Mouse (Mus musculus): Measurements from ENCODE around the gene Zbed4.
"Not testable (repeated sequence)": the region's sequence is repeated elsewhere in the genome, so short reads cannot be mapped to it uniquely, and the experiment has no call there.

Zbed4 gene

DNA sequence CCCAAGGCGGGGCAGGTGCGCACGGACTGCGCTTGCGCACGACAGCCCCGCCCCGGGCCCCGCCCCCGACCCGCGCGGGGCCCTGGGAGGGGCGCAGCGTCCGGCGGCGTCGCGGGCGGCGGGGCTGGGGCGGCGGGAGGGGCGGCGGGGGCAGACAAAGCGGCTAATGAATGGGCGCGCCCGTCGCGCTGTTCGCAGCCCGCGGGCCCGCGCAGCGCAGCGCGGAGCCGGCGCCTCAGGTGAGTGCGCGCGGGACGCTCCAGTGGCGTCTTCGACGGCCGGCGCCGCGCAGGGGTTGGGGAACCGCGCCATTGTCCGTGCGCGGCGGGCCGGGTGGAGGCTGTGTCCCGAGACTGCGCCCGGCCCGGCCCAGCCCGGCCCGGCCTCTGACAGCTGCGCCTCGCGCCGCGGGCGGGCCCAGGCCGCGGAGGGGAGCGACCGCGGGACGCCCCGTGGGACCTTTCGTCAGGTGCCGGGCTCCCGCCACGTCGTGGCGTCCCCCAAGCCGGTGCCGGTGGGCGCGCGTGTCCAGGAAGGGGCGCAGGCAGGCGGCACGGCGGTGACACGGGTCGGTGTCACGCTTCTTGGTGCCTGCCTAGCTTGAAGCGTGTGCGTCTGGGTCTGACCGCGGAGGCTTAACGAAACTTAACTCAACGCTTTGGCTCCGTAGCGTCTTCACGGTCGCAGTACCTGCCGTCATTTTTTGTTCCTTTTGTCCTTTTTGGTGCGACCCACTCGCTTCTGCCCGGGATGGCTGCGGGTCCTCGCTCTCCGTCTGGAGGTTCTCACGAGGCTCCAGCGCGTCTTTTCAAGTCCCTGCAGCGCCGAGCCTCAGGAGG lies at the start of gene Zbed4:
Gene Zbed4 (plus strand): TSS at position 97 of the 839 bp plus-strand sequence.
- peak; percentile 79 for DNase-seq (ENCODE audit: extremely low read depth, insufficient read length, low spot score)

GRCm38 (mm10) chr15:88702501-88702900 lies 49.0 kb upstream of the Zbed4 start:
- DNase-seq (ENCODE audit: extremely low read depth, insufficient read length, low spot score), result no peak

DNA sequence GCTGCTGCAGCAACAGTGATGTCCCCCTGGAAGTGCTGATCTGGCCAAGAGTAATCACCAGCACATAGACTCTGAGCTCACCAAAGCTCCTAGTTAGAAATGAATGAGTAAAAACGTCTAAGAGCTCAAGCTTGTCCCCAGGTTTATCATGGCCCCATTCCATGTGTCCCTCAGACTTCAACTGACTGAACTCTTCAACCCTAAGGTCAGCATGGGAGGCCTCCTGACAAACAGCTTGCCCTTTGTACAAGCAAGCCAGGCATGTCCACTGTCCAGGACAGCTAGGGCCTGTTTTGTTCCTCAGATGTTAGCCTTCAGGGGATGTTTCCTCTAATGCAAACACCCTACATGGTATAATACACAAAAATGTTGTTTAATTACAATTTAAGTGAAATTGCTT lies 47.2 kb upstream of the Zbed4 start:
- no peak for DNase-seq (ENCODE audit: extremely low read depth, insufficient read length, low spot score)

DNA sequence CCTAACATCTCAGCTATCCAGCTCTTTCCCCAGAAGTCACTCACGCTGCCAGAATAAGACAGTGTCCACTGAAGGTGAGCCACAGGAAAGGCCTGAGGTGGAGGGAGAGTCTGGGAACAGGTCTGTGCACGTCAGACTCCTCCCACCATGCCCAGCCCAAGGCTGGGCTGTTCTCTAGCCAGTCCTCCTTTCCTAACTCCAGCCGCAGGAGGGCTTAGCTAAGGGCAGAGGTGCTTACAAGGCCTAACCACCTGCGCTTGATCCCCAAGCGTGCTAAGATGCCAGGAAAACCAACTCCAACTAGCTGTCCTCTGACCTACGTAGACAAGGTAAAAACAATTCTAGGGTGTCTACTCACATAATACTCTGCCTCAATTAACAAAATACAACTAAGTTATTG lies 45.1 kb upstream of the Zbed4 start:
- DNase-seq (ENCODE audit: extremely low read depth, insufficient read length, low spot score), result no peak

- DNase-seq (ENCODE audit: extremely low read depth, insufficient read length, low spot score), result not testable (repeated sequence)
Observed at GRCm38 (mm10) chr15:88706987-88707386, 44.5 kb upstream of the Zbed4 start.

GRCm38 (mm10) chr15:88708204-88708603 lies 43.3 kb upstream of the Zbed4 start:
- DNase-seq (ENCODE audit: extremely low read depth, insufficient read length, low spot score), result no peak

DNA sequence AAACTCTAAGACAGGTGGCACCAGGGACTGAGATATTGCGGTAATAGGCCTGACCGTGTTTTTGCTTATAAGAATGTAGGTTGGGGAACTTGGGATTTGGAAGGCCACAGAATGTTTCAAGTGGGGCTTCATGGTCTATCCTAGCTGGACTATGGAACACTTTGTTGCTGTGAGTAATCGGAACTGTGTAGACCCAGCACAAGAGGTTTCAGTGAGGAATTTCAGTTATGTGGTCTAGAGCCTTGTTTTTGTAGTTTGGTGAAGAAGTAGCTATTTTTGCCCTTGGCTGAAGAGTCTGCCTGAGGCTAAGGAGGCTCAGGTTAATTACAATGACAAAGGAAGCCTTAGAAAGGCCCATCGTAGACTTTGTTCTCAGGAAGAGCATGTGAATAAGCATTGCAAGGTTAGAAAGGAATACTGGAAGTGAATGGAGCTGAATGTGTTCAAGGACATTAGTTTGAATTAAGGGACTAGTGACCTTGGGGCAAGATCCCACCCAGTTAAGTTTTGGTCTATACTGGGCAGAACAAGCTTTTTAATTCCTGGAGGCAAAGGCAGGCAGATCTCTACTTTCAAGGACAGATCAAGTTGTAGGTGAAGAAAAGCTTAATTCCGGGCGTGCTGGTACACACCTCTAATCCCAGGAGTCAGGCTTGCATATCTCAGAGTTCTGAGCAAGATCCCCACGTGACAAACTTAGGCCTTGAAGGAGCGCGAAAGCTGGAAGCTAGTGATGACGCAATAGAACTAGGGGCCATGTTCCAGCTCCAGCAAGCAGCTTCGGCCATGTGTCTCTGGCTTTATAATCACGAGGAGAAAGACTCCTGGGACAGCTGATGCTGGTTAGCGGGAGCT lies 42.6 kb upstream of the Zbed4 start:
- no peak for DNase-seq (ENCODE audit: extremely low read depth, insufficient read length, low spot score)

- DNase-seq (ENCODE audit: extremely low read depth, insufficient read length, low spot score), result no peak
Observed at GRCm38 (mm10) chr15:88709878-88710277, 41.6 kb upstream of the Zbed4 start.

- no peak for DNase-seq (ENCODE audit: extremely low read depth, insufficient read length, low spot score)
Observed at GRCm38 (mm10) chr15:88712501-88712900, 39.0 kb upstream of the Zbed4 start.

GRCm38 (mm10) chr15:88714021-88714589 lies 37.4 kb upstream of the Zbed4 start:
- no peak for DNase-seq (ENCODE audit: extremely low read depth, insufficient read length, low spot score)

GRCm38 (mm10) chr15:88716350-88716749 lies 35.1 kb upstream of the Zbed4 start:
- DNase-seq (ENCODE audit: extremely low read depth, insufficient read length, low spot score), result no peak

- DNase-seq (ENCODE audit: extremely low read depth, insufficient read length, low spot score), result no peak
Observed at GRCm38 (mm10) chr15:88717239-88717638, 34.2 kb upstream of the Zbed4 start.

DNA sequence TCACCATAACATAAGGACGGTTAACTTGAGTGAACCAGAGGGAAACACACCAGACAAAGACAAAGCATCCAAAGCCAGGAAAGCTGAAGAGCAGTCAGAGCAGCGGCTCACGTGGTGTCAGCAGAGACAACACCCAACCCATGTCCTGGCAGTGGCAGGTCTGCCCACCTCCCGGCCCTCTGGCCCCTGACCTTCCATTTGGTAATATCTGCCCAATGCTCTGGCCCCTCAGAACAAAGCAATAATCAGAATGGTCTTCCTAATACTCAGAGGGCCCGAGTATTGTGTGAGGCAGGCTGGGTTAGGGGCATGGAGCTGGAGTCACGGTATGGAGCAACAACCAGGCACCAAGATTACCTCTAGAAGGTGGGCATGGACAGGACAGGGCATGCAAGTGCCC lies 28.3 kb upstream of the Zbed4 start:
- DNase-seq (ENCODE audit: extremely low read depth, insufficient read length, low spot score), result no peak

- no peak for DNase-seq (ENCODE audit: extremely low read depth, insufficient read length, low spot score)
Observed at GRCm38 (mm10) chr15:88724311-88724710, 27.1 kb upstream of the Zbed4 start.

DNA sequence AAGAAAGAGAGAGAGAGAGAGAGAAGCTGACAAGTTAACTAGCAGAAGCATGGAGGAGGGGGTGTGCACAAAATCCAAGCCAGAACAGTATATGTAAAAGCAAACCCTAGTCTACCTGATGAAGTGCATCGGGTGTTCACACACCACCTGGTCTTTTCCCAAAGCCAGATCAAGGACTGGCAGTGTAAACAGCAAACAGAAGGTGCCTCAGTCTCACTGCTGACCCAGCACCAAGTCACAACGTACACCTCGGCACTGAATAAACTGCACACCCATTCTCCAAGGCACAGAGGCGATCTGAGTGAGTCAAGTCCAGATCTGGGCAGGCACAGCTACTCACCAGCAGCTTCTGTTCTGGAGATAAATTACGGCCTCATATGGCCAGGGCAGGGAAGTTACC lies 26.4 kb upstream of the Zbed4 start:
- DNase-seq (ENCODE audit: extremely low read depth, insufficient read length, low spot score), result no peak

DNA sequence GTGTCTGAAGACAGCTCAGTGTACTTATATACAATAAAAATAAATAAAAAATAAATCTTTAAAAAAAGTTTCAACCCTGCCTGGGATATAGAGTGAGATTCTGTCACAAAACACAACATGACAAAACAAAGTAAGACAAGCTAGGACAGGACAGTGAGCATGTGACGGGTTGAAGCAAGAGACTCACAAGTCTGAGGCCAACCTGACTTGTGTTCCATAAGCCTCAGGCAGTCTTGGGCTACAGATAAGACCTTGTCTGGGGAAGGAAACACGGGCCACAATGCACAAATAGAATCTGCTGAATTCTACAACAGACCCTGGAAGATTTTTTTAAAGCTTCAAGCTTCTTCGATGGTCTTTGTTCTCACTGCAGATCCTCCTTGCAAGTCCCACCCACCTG lies 24.3 kb upstream of the Zbed4 start:
- DNase-seq (ENCODE audit: extremely low read depth, insufficient read length, low spot score), result no peak

GRCm38 (mm10) chr15:88730717-88731116 lies 20.7 kb upstream of the Zbed4 start:
- no peak for DNase-seq (ENCODE audit: extremely low read depth, insufficient read length, low spot score)

- DNase-seq (ENCODE audit: extremely low read depth, insufficient read length, low spot score), result no peak
Observed at GRCm38 (mm10) chr15:88732405-88733020, 18.9 kb upstream of the Zbed4 start.

DNA sequence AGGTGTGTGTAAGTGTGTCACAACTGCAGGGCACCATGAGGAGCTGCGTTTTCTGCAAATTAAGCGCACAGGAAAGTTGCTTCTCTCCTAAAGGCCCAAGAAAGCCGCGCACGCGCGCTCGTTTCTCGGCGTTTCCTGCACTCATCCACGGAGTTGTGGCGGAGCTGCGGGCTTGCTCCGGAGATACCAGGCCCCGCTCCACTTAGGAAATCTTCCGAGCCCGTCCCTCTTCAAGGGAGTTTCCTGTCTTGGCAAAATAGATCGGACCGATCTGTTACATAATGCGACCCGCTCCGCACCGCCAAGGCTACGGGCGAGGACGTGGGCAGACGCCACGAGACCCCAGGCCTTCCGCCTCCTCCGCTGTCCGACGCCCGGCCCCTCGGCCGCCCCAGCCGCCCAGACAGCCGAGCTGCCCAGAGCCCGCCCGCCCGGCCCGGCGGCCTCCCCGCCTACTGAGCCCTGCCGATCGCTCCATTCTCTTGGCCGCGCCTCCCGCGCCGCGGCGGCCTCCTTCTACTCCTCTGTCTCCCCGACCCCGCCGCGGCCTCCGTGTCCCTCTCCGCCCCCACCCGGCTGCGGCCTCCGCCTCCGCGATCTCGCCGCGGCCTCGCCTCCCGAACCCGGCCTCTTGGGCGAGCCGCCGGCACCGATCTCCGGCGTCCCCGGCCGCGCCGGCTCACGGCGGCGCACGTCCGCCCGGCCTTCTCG lies 18.3 kb upstream of the Zbed4 start:
- peak; percentile 73 for DNase-seq (ENCODE audit: extremely low read depth, insufficient read length, low spot score)

DNA sequence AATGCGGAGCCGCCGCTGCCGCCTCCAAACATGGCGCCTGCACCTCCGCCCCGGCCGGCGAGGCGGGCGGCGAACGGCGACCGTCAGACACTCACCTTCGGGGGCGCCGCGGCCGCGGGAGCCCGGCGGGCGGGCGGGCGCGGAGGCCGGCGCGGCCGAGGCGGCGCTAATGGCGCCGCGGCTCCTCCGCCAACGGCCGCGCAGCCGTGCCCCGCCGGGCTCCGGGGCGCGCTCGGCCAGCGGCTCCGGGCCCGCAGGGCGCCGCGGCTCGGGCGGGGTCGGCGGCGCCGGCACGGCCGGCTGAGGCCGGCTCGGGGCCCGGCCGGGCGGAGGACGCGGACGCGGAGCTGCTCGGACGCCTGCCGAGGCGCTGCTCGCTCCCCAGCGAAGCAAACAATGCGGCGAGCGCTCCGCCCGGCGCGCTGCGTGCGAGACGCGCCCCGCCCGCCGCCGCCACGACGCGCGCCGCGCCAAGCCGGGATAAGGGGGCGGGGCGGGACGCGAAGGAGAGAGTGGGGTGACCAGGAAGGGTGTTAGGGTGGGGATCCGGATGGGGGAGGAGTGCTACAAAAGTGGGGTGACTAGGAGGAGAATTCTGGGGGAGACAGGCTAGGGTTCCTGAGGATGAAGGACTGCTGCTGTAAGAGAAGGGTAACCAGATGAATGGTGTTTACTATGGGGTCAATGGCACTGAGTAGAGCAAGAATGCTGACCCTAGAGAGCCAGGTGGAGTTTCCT lies 17.5 kb upstream of the Zbed4 start, which contains the start of gene Brd1:
Gene Brd1 (minus strand): TSS at position 400 of the 738 bp plus-strand sequence.
- DNase-seq (ENCODE audit: extremely low read depth, insufficient read length, low spot score), result peak; percentile 78

All from 3134 (cell line).